Mouse (Mus musculus) MEL (cell line): Measurements from ENCODE around the gene Vwf. TPM values are rescaled to one million over a fixed set of nuclear protein-coding genes. Genes with fewer than 3 reads are reported as not detected.

ENCODE experiments used
- DNase-seq: peaks from one replicate; pipeline ENCODE4 v3.0.0; 2011; ENCODE audit warnings: low read depth, low spot score
- H3K27ac ChIP-seq: 2 replicates; pipeline ENCODE4 v1.5.1; 2012; ENCODE audit warnings: low read depth, mild to moderate bottlenecking, control low read depth, low read length, moderate library complexity; ENCODE audit not compliant: control insufficient read depth
- H3K27me3 ChIP-seq, 2 experiments: fragments of 150-350 bp in 1 of 2; sonication (generic) in 1 of 2; 2 replicates each; pipeline ENCODE4 v1.6.1; 2012; ENCODE audit warnings: low read length in 2 of 2, mild to moderate bottlenecking in 2 of 2, improper control_type of control experiment in 1 of 2, moderate library complexity in 1 of 2; ENCODE audit not compliant: insufficient read depth in 2 of 2, control insufficient read depth in 1 of 2
- H3K36me3 ChIP-seq, 2 experiments: 2 replicates each; pipeline ENCODE4 v1.6.1; 2012 to 2014; ENCODE audit warnings: low read length in 2 of 2, improper control_type of control experiment in 1 of 2, inconsistent platforms in 1 of 2, mild to moderate bottlenecking in 1 of 2; ENCODE audit not compliant: insufficient read depth in 2 of 2, control insufficient read depth in 1 of 2
- H3K4me1 ChIP-seq, 2 experiments: fragments of 150-350 bp in 1 of 2; sonication (generic) in 1 of 2; 2 replicates each; pipeline ENCODE4 v1.6.1; 2012; ENCODE audit warnings: low read length in 2 of 2, improper control_type of control experiment in 1 of 2, mild to moderate bottlenecking in 1 of 2; ENCODE audit not compliant: insufficient read depth in 2 of 2, control insufficient read depth in 1 of 2
- H3K4me3 ChIP-seq, 2 experiments: fragments of 150-350 bp in 1 of 2; sonication (generic) in 1 of 2; 2 replicates each; pipeline ENCODE4 v1.5.1; 2012; ENCODE audit warnings: low read depth in 2 of 2, low read length in 2 of 2, mild to moderate bottlenecking in 2 of 2, moderate library complexity in 2 of 2, control low read depth in 1 of 2, improper control_type of control experiment in 1 of 2; ENCODE audit not compliant: control insufficient read depth in 1 of 2, insufficient read depth in 1 of 2
- H3K79me2 ChIP-seq: 2 replicates; pipeline ENCODE4 v1.6.1; 2012; ENCODE audit warnings: mild to moderate bottlenecking, low read length, moderate library complexity; ENCODE audit not compliant: control insufficient read depth, poor library complexity, insufficient read depth
- H3K9ac ChIP-seq: 2 replicates; pipeline ENCODE4 v1.6.1; 2012; ENCODE audit warnings: low read depth, mild to moderate bottlenecking, control low read depth, low read length, moderate library complexity; ENCODE audit not compliant: control insufficient read depth, poor library complexity, severe bottlenecking
- H3K9me3 ChIP-seq: fragments of 150-350 bp; sonication (generic); replicated peaks from 2 replicates; pipeline ENCODE4 v1.6.1; 2012; ENCODE audit warnings: mild to moderate bottlenecking, low read length, improper control_type of control experiment, moderate library complexity; ENCODE audit not compliant: insufficient read depth
- BHLHE40 ChIP-seq: IDR thresholded peaks from 2 replicates; pipeline ENCODE4 v1.6.1; 2012; ENCODE audit warnings: low read depth, mild to moderate bottlenecking, inconsistent platforms, low read length, improper control_type of control experiment, borderline replicate concordance
- CTCF ChIP-seq, 3 experiments: IDR thresholded peaks in 2 of 3; conservative IDR thresholded peaks in 1 of 3; 2 replicates each; pipeline ENCODE4 v1.5.1; 2011 to 2012; ENCODE audit warnings: low read length in 3 of 3, low read depth in 2 of 3, mild to moderate bottlenecking in 2 of 3, improper control_type of control experiment in 1 of 3, inconsistent platforms in 1 of 3, mixed read lengths in 1 of 3, moderate library complexity in 1 of 3; ENCODE audit not compliant: control insufficient read depth in 1 of 3, insufficient read depth in 1 of 3, poor library complexity in 1 of 3, severe bottlenecking in 1 of 3
- EP300 ChIP-seq, 2 experiments: IDR thresholded peaks; 2 replicates each; pipeline ENCODE4 v1.6.1; 2011; ENCODE audit warnings: improper control_type of control experiment in 2 of 2, low read length in 2 of 2, low read depth in 1 of 2, mild to moderate bottlenecking in 1 of 2
- ETS1 ChIP-seq: IDR thresholded peaks from 2 replicates; pipeline ENCODE4 v1.6.1; 2012; ENCODE audit warnings: low read depth, mild to moderate bottlenecking, inconsistent platforms, low read length, improper control_type of control experiment, moderate library complexity
- GABPA ChIP-seq: IDR thresholded peaks from 2 replicates; pipeline ENCODE4 v1.6.1; 2012; ENCODE audit warnings: low read depth, mild to moderate bottlenecking, inconsistent platforms, low read length, improper control_type of control experiment, moderate library complexity
- HCFC1 ChIP-seq: IDR thresholded peaks from 2 replicates; pipeline ENCODE4 v1.6.1; 2012; ENCODE audit warnings: low read depth, mild to moderate bottlenecking, inconsistent platforms, low read length, improper control_type of control experiment, moderate library complexity
- JUND ChIP-seq: IDR thresholded peaks from 2 replicates; pipeline ENCODE4 v1.6.1; 2011; ENCODE audit warnings: low read depth, mild to moderate bottlenecking, improper control_type of control experiment, low read length
- MAZ ChIP-seq: IDR thresholded peaks from 2 replicates; pipeline ENCODE4 v1.6.1; 2012; ENCODE audit warnings: low read depth, mild to moderate bottlenecking, inconsistent platforms, low read length, improper control_type of control experiment
- MXI1 ChIP-seq: IDR thresholded peaks from 2 replicates; pipeline ENCODE4 v1.6.1; 2011; ENCODE audit warnings: mild to moderate bottlenecking, low read depth, low read length, improper control_type of control experiment
- MYC ChIP-seq: IDR thresholded peaks from 2 replicates; pipeline ENCODE4 v1.6.1; 2011; ENCODE audit warnings: low read depth, mild to moderate bottlenecking, low read length, improper control_type of control experiment, moderate library complexity
- NELFE ChIP-seq: IDR thresholded peaks from 2 replicates; pipeline ENCODE4 v1.6.1; 2011; ENCODE audit warnings: low read depth, low read length, improper control_type of control experiment
- POLR2AphosphoS2 ChIP-seq: IDR thresholded peaks from 2 replicates; pipeline ENCODE4 v1.6.1; 2011; ENCODE audit warnings: low read length, improper control_type of control experiment
- SMC3 ChIP-seq: IDR thresholded peaks from 2 replicates; pipeline ENCODE4 v1.6.1; 2011; ENCODE audit warnings: low read depth, low read length, improper control_type of control experiment
- TAL1 ChIP-seq: IDR thresholded peaks from 2 replicates; pipeline ENCODE4 v1.6.1; 2012; ENCODE audit warnings: mild to moderate bottlenecking, inconsistent platforms, low read length, moderate library complexity, mixed read lengths
- TCF12 ChIP-seq: IDR thresholded peaks from 2 replicates; pipeline ENCODE4 v1.6.1; 2014; ENCODE audit warnings: low read depth, mild to moderate bottlenecking, inconsistent platforms, low read length, improper control_type of control experiment, moderate library complexity
- UBTF ChIP-seq: IDR thresholded peaks from 2 replicates; pipeline ENCODE4 v1.6.1; 2012; ENCODE audit warnings: low read depth, mild to moderate bottlenecking, inconsistent platforms, low read length, improper control_type of control experiment, moderate library complexity, borderline replicate concordance; ENCODE audit not compliant: insufficient read depth
- USF1 ChIP-seq: IDR thresholded peaks from 2 replicates; pipeline ENCODE4 v1.6.1; 2014; ENCODE audit warnings: low read depth, mild to moderate bottlenecking, inconsistent platforms, low read length, improper control_type of control experiment, moderate library complexity
- ZC3H11A ChIP-seq: IDR thresholded peaks from 2 replicates; pipeline ENCODE4 v1.6.1; 2012; ENCODE audit warnings: low read depth, mild to moderate bottlenecking, inconsistent platforms, low read length, improper control_type of control experiment
- ZKSCAN1 ChIP-seq: IDR thresholded peaks from 2 replicates; pipeline ENCODE4 v1.6.1; 2012; ENCODE audit warnings: low read depth, mild to moderate bottlenecking, inconsistent platforms, low read length, improper control_type of control experiment, moderate library complexity
- ZNF384 ChIP-seq: IDR thresholded peaks from 2 replicates; pipeline ENCODE4 v1.6.1; 2012; ENCODE audit warnings: low read depth, mild to moderate bottlenecking, inconsistent platforms, low read length, improper control_type of control experiment
- polyA plus RNA-seq, 2 experiments: library from polyadenylated mRNA; stranded (reverse) in 1 of 2; unstranded in 1 of 2; fragments of >175 nt in 1 of 2; fragments of >200 nt in 1 of 2; gene quantifications; 2 replicates each; pipeline versions ENCODE4 v1.2.1 to v1.2.4; 2012; ENCODE audit warnings: low replicate concordance in 2 of 2, low read depth in 1 of 2; ENCODE audit not compliant: insufficient read length in 2 of 2, insufficient read depth in 1 of 2, missing spikeins in 1 of 2
- total RNA-seq: library from RNA; depleted of rRNA; stranded (reverse); fragments of 300-350 nt; gene quantifications from 2 replicates; pipeline ENCODE4 v1.2.3, GENCODE M21; 2012

Vwf gene
- total and polyA plus RNA-seq, 3 experiments = 0.29 to 0.42 TPM; not detected in 1

DNA sequence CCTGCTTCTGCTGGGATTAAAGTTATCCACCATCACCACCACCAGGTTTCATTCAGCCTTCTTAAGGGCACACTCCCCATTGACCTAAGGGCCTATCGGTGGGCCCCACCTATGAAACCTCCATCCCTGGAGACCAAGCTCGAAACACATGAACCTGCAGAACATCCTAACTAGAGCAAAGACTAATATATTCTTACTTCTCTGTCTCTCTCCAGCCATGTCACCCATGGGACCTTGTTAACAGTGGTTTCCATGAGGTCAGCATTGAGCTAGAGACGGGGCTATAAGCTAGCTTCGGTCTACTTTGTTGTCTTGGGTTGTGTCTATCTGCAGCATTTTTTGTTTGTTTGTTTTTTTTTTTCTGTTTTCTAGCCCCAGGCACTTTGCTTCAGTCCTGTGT, 40.1 kb upstream of the Vwf start:
- Histone ChIP-seq H3K79me2 (no peaks in the 10 kb centered on the region), H3K4me3 (no peak overlapping the region), H3K36me3 (no peaks in the 10 kb centered on the region), H3K9ac (no peak overlapping the region), H3K27ac (no peak overlapping the region)
- TF ChIP-seq USF1 (no peak), JUND (no peak)
- TF ChIP-seq, all 39 proteins: peak for 0
- no peak for DNase-seq
- Histone ChIP-seq H3K9me3 (no peaks in the 10 kb centered on the region), H3K27me3 (no peaks in the 10 kb centered on the region; a peak in 1 of 4 replicates), H3K4me1 (no peaks in the 10 kb centered on the region)

- Histone ChIP-seq H3K4me1 (no peaks in the 10 kb centered on the region), H3K79me2 (no peaks in the 10 kb centered on the region), H3K9ac (no peak overlapping the region), H3K27me3 (no peaks in the 10 kb centered on the region; a peak in 1 of 4 replicates), H3K9me3 (no peaks in the 10 kb centered on the region), H3K36me3 (no peaks in the 10 kb centered on the region), H3K4me3 (no peak overlapping the region), H3K27ac (no peak overlapping the region)
- DNase-seq = no peak
- TF ChIP-seq GABPA (no peak), HCFC1 (no peak), ZC3H11A (no peak), POLR2AphosphoS2 (no peak), ZNF384 (no peak), BHLHE40 (no peak), MYC (no peak), NELFE (no peak), EP300 (IDR thresholded peaks at IDR 0.05; ENCODE audit: low read depth in 1 of 2, low read length in 2 of 2) (no peak), ETS1 (no peak), MAZ (no peak), CTCF (IDR thresholded peaks at IDR 0.05 in 2 of 3, conservative IDR thresholded peaks at IDR 0.05 in 1 of 3; ENCODE audit: control insufficient read depth in 1 of 3, insufficient read depth in 1 of 3, low read depth in 2 of 3, low read length in 3 of 3, poor library complexity in 1 of 3, severe bottlenecking in 1 of 3) (no peak), UBTF (no peak), TCF12 (no peak), MXI1 (no peak), TAL1 (no peak), SMC3 (no peak), ZKSCAN1 (no peak)
Measured at GRCm38 (mm10) chr6:125509783-125510182, 36.8 kb upstream of the Vwf start.
